Mouse (Mus musculus) C2C12 (cell line): ENCODE data around the gene Cdiptos. TPM values are rescaled to one million over a fixed set of nuclear protein-coding genes. Genes with fewer than 3 reads are reported as not detected.

Experiments used
- H3K27me3 ChIP-seq: one replicate; pipeline ENCODE4 v1.6.1; 2011; ENCODE audit not compliant: control insufficient read depth, insufficient read depth, insufficient read length
- H3K36me3 ChIP-seq: one replicate; pipeline ENCODE4 v1.6.1; 2011; ENCODE audit not compliant: control insufficient read depth, insufficient read depth
- H3K4me3 ChIP-seq: one replicate; pipeline ENCODE4 v1.5.1; 2011; ENCODE audit warnings: mild to moderate bottlenecking, control low read depth; ENCODE audit not compliant: poor library complexity, insufficient read depth, severe bottlenecking
- H3K79me2 ChIP-seq: one replicate; pipeline ENCODE4 v1.6.1; 2011; ENCODE audit not compliant: control insufficient read depth, insufficient read depth
- H3K79me3 ChIP-seq: one replicate; pipeline ENCODE4 v1.6.1; 2011; ENCODE audit warnings: low read depth, control low read depth
- H3ac ChIP-seq: one replicate; pipeline ENCODE3; 2011; ENCODE audit warnings: low read depth; ENCODE audit not compliant: control insufficient read depth, insufficient read length
- CEBPB ChIP-seq: IDR thresholded peaks from one replicate; pipeline ENCODE4 v1.6.1; 2011; ENCODE audit warnings: low read depth, mild to moderate bottlenecking, control low read depth, moderate library complexity
- CTCF ChIP-seq: IDR thresholded peaks from one replicate; pipeline ENCODE4 v1.5.1; 2011; ENCODE audit not compliant: control insufficient read depth, insufficient read depth, insufficient read length
- FOSL1 ChIP-seq: IDR thresholded peaks from one replicate; pipeline ENCODE4 v1.8.0; 2011; ENCODE audit warnings: mild to moderate bottlenecking, low read length; ENCODE audit not compliant: poor library complexity, insufficient read depth, severe bottlenecking
- MAX ChIP-seq: IDR thresholded peaks from one replicate; pipeline ENCODE4 v1.6.1; 2011; ENCODE audit warnings: mild to moderate bottlenecking, control low read depth
- MYOD1 ChIP-seq: IDR thresholded peaks from one replicate; pipeline ENCODE4 v1.6.1; 2011; ENCODE audit warnings: low read depth; ENCODE audit not compliant: control insufficient read depth, insufficient read length
- MYOG ChIP-seq: IDR thresholded peaks from one replicate; pipeline ENCODE4 v1.6.1; 2011; ENCODE audit not compliant: control insufficient read depth, insufficient read length; ENCODE audit errors: extremely low read depth
- USF1 ChIP-seq: IDR thresholded peaks from one replicate; pipeline ENCODE4 v1.6.1; 2011; ENCODE audit warnings: low read depth, mild to moderate bottlenecking, control low read depth, moderate library complexity
- long read RNA-seq, 2 experiments: library from polyadenylated mRNA; unstranded; transcript quantifications; one replicate each; pipeline ENCODE4 v2.0.0; 2019 to 2020
- polyA plus RNA-seq: library from polyadenylated mRNA; unstranded; fragments of >200 nt; fragmentation: generic; extraction: Trizol; gene quantifications from one replicate; pipeline ENCODE4 v1.2.1, GENCODE M21; 2012; ENCODE audit warnings: missing spikeins

Cdiptos gene
- 0.06 TPM for polyA plus RNA-seq
- long read RNA-seq, experiment 1 = 0 reads
- long read RNA-seq, experiment 2, partial matches to known transcripts = 0 of 1 reads
- long read RNA-seq, experiment 2, other reads (novel, unspliced or antisense) = 1 of 1 reads

- peaks cover 21% of the 10 kb centered on the region for H3K36me3 ChIP-seq
- H3ac ChIP-seq = peak within 1 kb of the TSS; percentile 99
- peak; percentile 91 for TF ChIP-seq CTCF
- peak; percentile 93 for TF ChIP-seq MAX
- no peak for TF ChIP-seq USF1
- H3K79me3 ChIP-seq = peaks cover 6% of the 10 kb centered on the region
- peak within 1 kb of the TSS; percentile 89 for H3K4me3 ChIP-seq
- H3K79me2 ChIP-seq = peaks cover 28% of the 10 kb centered on the region
- peaks cover 11% of the 10 kb centered on the region for H3K27me3 ChIP-seq
These were observed at the start of gene Cdiptos for GRCm38 (mm10) chr7:126975950-126976866. Gene Cdiptos (minus strand): TSS chr7:126976098.

GRCm38 (mm10) chr7:127024755-127025555, 49.1 kb upstream of the Cdiptos start:
- Histone ChIP-seq H3K79me2 (peaks cover 33% of the 10 kb centered on the region), H3K79me3 (peaks cover 20% of the 10 kb centered on the region), H3K4me3 (peak overlapping the region; percentile 61), H3K27me3 (no peaks in the 10 kb centered on the region), H3K36me3 (peaks cover 46% of the 10 kb centered on the region), H3ac (peak overlapping the region; percentile 94)
- TF ChIP-seq MAX = peak; percentile 84
- TF ChIP-seq MYOD1 = no peak
- TF ChIP-seq USF1 = peak; percentile 25
- TF ChIP-seq FOSL1 = no peak
- peak; percentile 82 for TF ChIP-seq CTCF

DNA sequence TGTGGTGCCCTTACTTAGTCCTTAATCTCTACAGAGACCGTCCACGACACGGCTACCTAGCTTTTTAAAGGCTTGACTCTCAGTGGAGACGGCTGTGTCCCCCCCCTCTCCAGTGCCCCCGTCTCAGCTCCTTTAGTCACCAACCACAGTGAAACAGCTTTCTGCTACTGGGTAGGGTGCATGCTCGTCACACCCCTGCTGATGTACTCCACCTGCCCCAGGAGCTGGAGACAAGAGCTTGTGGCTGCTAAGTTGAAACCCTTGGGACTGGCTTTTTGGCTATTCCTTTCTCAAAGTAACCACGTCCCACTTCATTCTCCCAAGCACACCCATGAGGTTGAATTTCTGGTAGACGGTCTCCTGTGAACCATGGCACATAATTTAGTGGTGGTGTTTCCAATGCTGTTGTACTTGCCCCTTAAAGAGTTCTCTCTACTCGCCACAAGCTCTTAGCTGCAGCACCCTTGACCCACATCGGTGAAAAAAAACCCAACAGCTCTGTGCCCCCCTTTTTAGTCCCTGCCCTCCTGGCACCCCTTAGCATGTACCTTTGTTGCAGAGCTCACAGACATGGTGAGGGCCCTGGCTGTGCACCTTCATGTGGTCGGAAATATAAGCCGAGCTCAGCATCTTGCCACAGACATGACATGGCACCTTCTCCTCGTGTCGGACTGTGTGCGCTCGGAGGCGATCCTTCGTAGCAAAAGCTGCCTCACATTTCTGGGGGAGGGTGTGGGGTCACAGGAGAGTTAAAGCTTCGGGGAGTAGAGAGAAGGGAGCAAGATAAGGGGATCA, 48.2 kb upstream of the Cdiptos start:
- Histone ChIP-seq H3K36me3 (peaks cover 41% of the 10 kb centered on the region), H3K79me2 (peaks cover 33% of the 10 kb centered on the region), H3K79me3 (peaks cover 20% of the 10 kb centered on the region), H3K27me3 (no peaks in the 10 kb centered on the region), H3ac (peak overlapping the region; percentile 94), H3K4me3 (peak overlapping the region; percentile 61)
- TF ChIP-seq MYOD1 (no peak), USF1 (no peak), MYOG (no peak), CEBPB (no peak), CTCF (no peak), FOSL1 (no peak), MAX (no peak)

GRCm38 (mm10) chr7:127023272-127023691, 47.4 kb upstream of the Cdiptos start:
- no peaks in the 10 kb centered on the region for H3K27me3 ChIP-seq
- peaks cover 20% of the 10 kb centered on the region for H3K79me3 ChIP-seq
- H3K4me3 ChIP-seq = no peak overlapping the region
- peaks cover 33% of the 10 kb centered on the region for H3K36me3 ChIP-seq
- peaks cover 33% of the 10 kb centered on the region for H3K79me2 ChIP-seq
- no peak overlapping the region for H3ac ChIP-seq
- TF ChIP-seq USF1 (no peak), CTCF (no peak), MAX (no peak), MYOD1 (no peak), FOSL1 (no peak), MYOG (no peak), CEBPB (no peak)

DNA sequence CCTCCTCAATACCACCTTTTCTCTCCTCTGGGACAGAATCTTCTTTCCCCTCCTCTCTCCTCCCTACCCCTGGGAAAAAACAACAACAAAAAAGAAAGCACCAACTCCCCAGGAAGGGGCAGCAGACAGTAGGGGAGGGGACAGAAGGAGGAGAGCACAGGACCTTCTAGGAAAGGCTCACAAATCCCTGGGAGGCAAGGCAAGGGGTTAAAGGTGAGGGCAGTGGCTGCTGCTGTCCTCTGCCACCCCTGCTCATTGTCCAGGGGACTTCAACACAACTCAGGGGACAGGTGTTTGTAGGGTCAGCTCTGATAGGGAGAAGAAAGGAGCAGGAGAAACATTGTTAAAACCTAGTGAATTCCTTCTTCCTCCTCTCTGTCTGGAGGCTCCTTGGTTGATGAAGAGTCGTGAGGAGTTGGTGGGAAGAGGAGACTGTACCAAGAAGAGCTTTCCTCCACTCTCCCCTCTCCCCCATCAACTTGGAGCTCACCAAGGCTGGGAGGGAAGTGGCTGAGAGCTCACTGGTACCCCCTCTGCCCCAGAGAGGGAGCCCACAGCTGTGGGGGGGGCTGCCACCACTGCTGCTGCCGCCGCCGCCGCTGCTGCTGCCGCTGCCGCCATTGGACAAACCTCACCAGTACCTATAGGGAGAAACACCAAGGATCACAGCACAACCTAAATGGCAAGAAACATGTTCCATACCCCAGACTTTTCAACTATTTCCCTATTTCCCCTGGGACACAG, 46.8 kb upstream of the Cdiptos start:
- Histone ChIP-seq H3K36me3 (peaks cover 27% of the 10 kb centered on the region), H3K4me3 (no peak overlapping the region), H3ac (no peak overlapping the region), H3K79me2 (peaks cover 33% of the 10 kb centered on the region), H3K79me3 (peaks cover 20% of the 10 kb centered on the region), H3K27me3 (no peaks in the 10 kb centered on the region)
- no peak for TF ChIP-seq MYOG
- no peak for TF ChIP-seq CTCF
- no peak for TF ChIP-seq MAX
- TF ChIP-seq CEBPB = no peak
- TF ChIP-seq FOSL1 = no peak
